Mouse (Mus musculus): Measurements from ENCODE around the gene Tmc5. TPM values are rescaled to one million over a fixed set of nuclear protein-coding genes. Genes with fewer than 3 reads are reported as not detected.

Tmc5 gene
- polyA plus RNA-seq, 2 experiments: not detected

GRCm38 (mm10) chr7:118696146-118696545 lies 99.0 kb downstream of the Tmc5 start:
- Histone ChIP-seq H3K9me3 (ENCODE audit: control insufficient read depth, low read length) (no peaks in the 10 kb centered on the region), H3K9ac (replicated peaks) (no peak overlapping the region), H3K27me3 (ENCODE audit: control insufficient read depth, insufficient read depth, low read length) (no peaks in the 10 kb centered on the region), H3K4me3 (ENCODE audit: insufficient read depth in 1 of 2, low read depth in 2 of 2, low read length in 2 of 2) (no peak overlapping the region), H3K4me2 (ENCODE audit: low read depth) (no peak overlapping the region), H3K4me1 (replicated peaks; ENCODE audit: control insufficient read depth in 2 of 2, insufficient read depth in 2 of 2, low read length in 1 of 2) (0 out of 4 replicates have a peak, but pooled peaks cover 0 to 2% of the 10 kb centered on the region in 2 experiments), H3K27ac (no peak overlapping the region), H3K36me3 (replicated peaks; ENCODE audit: control insufficient read depth, insufficient read depth, low read depth) (peaks cover 53% of the 10 kb centered on the region)
- 88% methylated on average over 6 of the region's 6 CpGs for WGBS (ENCODE audit: insufficient replicate concordance)
- TF ChIP-seq CTCF (IDR thresholded peaks at IDR 0.05; ENCODE audit: low read depth) (no peak), EP300 (IDR thresholded peaks at IDR 0.05; ENCODE audit: low read depth) (no peak)
- ATAC-seq (ENCODE audit: insufficient read depth): no peak
- DNase-seq (ENCODE audit: low read depth in 3 of 3, low spot score in 3 of 3): no peak

- Histone ChIP-seq H3K27ac (no peak overlapping the region), H3K36me3 (replicated peaks; ENCODE audit: control insufficient read depth, insufficient read depth, low read depth) (peaks cover 43% of the 10 kb centered on the region), H3K9me3 (ENCODE audit: control insufficient read depth, low read length) (no peaks in the 10 kb centered on the region), H3K4me2 (ENCODE audit: low read depth) (no peak overlapping the region), H3K4me1 (replicated peaks; ENCODE audit: control insufficient read depth in 2 of 2, insufficient read depth in 2 of 2, low read length in 1 of 2) (0 out of 4 replicates have a peak, but pooled peaks cover 0 to 2% of the 10 kb centered on the region in 2 experiments), H3K9ac (replicated peaks) (no peak overlapping the region), H3K4me3 (ENCODE audit: insufficient read depth in 1 of 2, low read depth in 2 of 2, low read length in 2 of 2) (no peak overlapping the region), H3K27me3 (ENCODE audit: control insufficient read depth, insufficient read depth, low read length) (no peaks in the 10 kb centered on the region)
- ATAC-seq (ENCODE audit: insufficient read depth) (no peak), DNase-seq (ENCODE audit: low read depth in 3 of 3, low spot score in 3 of 3) (no peak)
- TF ChIP-seq EP300 (IDR thresholded peaks at IDR 0.05; ENCODE audit: low read depth) (no peak), CTCF (IDR thresholded peaks at IDR 0.05; ENCODE audit: low read depth) (no peak)
- 64% methylated on average over 4 of the region's 4 CpGs for WGBS (ENCODE audit: insufficient replicate concordance)
Observed at GRCm38 (mm10) chr7:118697168-118697567, 100.1 kb downstream of the Tmc5 start.

GRCm38 (mm10) chr7:118698882-118699281 lies 101.8 kb downstream of the Tmc5 start:
- peak in 1 of 3 experiments; percentile 16 for DNase-seq (ENCODE audit: low read depth in 3 of 3, low spot score in 3 of 3)
- Histone ChIP-seq H3K36me3 (replicated peaks; ENCODE audit: control insufficient read depth, insufficient read depth, low read depth) (peaks cover 38% of the 10 kb centered on the region), H3K4me1 (replicated peaks; ENCODE audit: control insufficient read depth in 2 of 2, insufficient read depth in 2 of 2, low read length in 1 of 2) (peaks cover 3 to 12% of the 10 kb centered on the region in 2 experiments), H3K27me3 (ENCODE audit: control insufficient read depth, insufficient read depth, low read length) (no peaks in the 10 kb centered on the region), H3K9ac (replicated peaks) (no peak overlapping the region), H3K4me2 (ENCODE audit: low read depth) (peak overlapping the region; percentile 28), H3K4me3 (ENCODE audit: insufficient read depth in 1 of 2, low read depth in 2 of 2, low read length in 2 of 2) (no peak overlapping the region), H3K27ac (no peak overlapping the region), H3K9me3 (ENCODE audit: control insufficient read depth, low read length) (no peaks in the 10 kb centered on the region)
- TF ChIP-seq EP300 (IDR thresholded peaks at IDR 0.05; ENCODE audit: low read depth) (no peak), CTCF (IDR thresholded peaks at IDR 0.05; ENCODE audit: low read depth) (no peak)
- peak; percentile 44; the same call in 1 of the 2 replicates for ATAC-seq (ENCODE audit: insufficient read depth)
- 68% methylated on average over 9 of the region's 9 CpGs for WGBS (ENCODE audit: insufficient replicate concordance)

- H3K4me1 ChIP-seq (replicated peaks; ENCODE audit: control insufficient read depth in 2 of 2, insufficient read depth in 2 of 2, low read length in 1 of 2): peaks cover 12 to 27% of the 10 kb centered on the region in 2 experiments
- H3K27ac ChIP-seq: no peak overlapping the region
- peaks cover 4% of the 10 kb centered on the region for H3K36me3 ChIP-seq (replicated peaks; ENCODE audit: control insufficient read depth, insufficient read depth, low read depth)
- 78% methylated on average over 15 of the region's 15 CpGs for WGBS (ENCODE audit: insufficient replicate concordance)
- TF ChIP-seq EP300 (IDR thresholded peaks at IDR 0.05; ENCODE audit: low read depth): no peak
- no peak for TF ChIP-seq CTCF (IDR thresholded peaks at IDR 0.05; ENCODE audit: low read depth)
- H3K9ac ChIP-seq (replicated peaks): no peak overlapping the region
- peak overlapping the region; percentile 66 for H3K4me2 ChIP-seq (ENCODE audit: low read depth)
- no peaks in the 10 kb centered on the region for H3K9me3 ChIP-seq (ENCODE audit: control insufficient read depth, low read length)
- no peak overlapping the region for H3K4me3 ChIP-seq (ENCODE audit: insufficient read depth in 1 of 2, low read depth in 2 of 2, low read length in 2 of 2)
- no peaks in the 10 kb centered on the region for H3K27me3 ChIP-seq (ENCODE audit: control insufficient read depth, insufficient read depth, low read length)
- peak in 1 of 3 experiments; percentile 39 for DNase-seq (ENCODE audit: low read depth in 3 of 3, low spot score in 3 of 3)
- no peak for ATAC-seq (ENCODE audit: insufficient read depth)
Observed at GRCm38 (mm10) chr7:118703144-118703561, 106.1 kb downstream of the Tmc5 start.

GRCm38 (mm10) chr7:118704001-118704850 lies 107.1 kb downstream of the Tmc5 start:
- 59% methylated on average over 9 of the region's 9 CpGs for WGBS (ENCODE audit: insufficient replicate concordance)
- no peaks in the 10 kb centered on the region for H3K36me3 ChIP-seq (replicated peaks; ENCODE audit: control insufficient read depth, insufficient read depth, low read depth)
- TF ChIP-seq CTCF (IDR thresholded peaks at IDR 0.05; ENCODE audit: low read depth) (no peak), EP300 (IDR thresholded peaks at IDR 0.05; ENCODE audit: low read depth) (no peak)
- H3K4me1 ChIP-seq (replicated peaks; ENCODE audit: control insufficient read depth in 2 of 2, insufficient read depth in 2 of 2, low read length in 1 of 2): peaks cover 12 to 25% of the 10 kb centered on the region in 2 experiments
- ATAC-seq (ENCODE audit: insufficient read depth): no peak
- peak overlapping the region; percentile 53 for H3K27ac ChIP-seq
- no peaks in the 10 kb centered on the region for H3K9me3 ChIP-seq (ENCODE audit: control insufficient read depth, low read length)
- peak overlapping the region; percentile 77 for H3K9ac ChIP-seq (replicated peaks)
- peak overlapping the region; percentile 66 for H3K4me2 ChIP-seq (ENCODE audit: low read depth)
- DNase-seq (ENCODE audit: low read depth in 3 of 3, low spot score in 3 of 3): peak in 1 of 3 experiments; percentile 11
- no peaks in the 10 kb centered on the region for H3K27me3 ChIP-seq (ENCODE audit: control insufficient read depth, insufficient read depth, low read length)
- H3K4me3 ChIP-seq (ENCODE audit: insufficient read depth in 1 of 2, low read depth in 2 of 2, low read length in 2 of 2): peak overlapping the region; percentile 77 to 78
